Mouse (Mus musculus): ENCODE measurements around the gene Uba52. TPM values are rescaled to one million over a fixed set of nuclear protein-coding genes. Genes with fewer than 3 reads are reported as not detected.

Uba52 gene
- total RNA-seq (2023) = 1,000 to 10,000 TPM; 3,558 to 3,776 TPM

DNA sequence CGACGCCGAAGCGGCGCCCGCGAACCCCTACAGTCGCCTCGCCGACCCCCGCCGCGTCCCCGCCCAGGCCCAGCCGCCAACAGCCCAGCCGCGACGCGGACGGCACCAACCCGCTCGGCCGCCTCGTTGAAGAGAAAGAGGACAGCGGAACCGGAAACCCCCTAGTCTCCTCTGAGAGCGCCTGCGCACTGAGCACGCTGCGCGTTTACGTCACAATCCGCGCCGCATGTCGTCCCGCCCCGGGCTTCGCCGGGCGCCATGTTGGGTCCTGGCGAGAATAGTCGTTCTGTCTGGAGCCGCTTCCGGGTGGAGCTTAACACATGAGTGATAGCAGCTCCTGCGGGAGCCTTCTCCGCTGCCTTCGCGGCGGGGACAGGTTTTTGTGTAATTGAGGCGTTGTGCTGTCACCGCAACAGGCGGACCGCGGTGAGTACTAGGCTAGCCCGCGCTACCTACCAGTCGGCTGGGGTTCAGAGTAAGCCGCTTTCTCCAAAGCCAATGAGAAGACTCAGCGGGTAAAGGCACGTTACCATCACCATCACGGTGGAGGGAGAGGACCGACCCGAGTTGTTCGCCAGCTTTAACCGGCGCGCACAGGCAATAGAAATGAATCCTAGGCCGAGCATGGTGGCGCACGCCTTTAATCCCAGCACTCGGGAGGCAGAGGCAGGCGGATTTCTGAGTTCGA, at the start of gene Uba52:
Gene Uba52 (minus strand): TSS at position 574 of the 688 bp plus-strand sequence.

DNA sequence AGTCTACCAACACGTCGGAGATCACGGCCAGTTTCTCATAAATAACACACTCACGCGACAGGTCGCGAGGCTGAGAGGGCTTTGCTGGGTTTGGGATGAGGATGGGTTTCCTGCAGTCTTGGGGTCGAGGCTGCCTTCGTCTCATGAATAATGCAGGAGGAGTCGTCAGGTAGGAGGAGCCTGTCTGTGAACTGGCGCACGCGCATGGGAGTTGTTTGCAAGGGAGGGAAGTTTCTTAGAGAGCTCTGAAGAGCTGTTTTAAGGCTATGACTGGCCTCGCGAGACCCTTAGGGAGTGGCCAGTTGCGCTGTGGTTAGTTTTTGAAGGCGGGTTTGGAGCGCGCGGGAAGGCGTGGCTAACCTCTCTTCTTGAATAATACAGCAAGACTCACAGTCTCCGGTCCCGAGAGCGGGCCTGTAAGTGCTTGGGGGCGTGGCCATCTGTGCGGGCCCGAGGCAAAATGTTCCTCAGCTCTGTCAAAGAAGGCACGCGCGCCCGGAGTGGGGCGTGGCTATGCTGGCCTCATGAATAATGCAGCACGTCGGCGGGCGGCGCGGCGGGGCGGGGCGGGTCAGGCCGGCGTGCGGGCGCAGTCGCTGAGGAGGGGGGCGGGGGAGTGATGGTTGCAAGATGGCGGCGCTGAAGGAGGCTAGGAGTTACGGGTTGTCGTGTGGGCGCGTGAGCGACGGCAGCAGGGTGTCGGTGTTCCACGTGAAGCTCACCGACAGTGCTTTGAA, 28.6 kb upstream of the Uba52 start, which contains the start of gene Ell:
Gene Ell (plus strand): TSS at position 381 of the 737 bp plus-strand sequence.

DNA sequence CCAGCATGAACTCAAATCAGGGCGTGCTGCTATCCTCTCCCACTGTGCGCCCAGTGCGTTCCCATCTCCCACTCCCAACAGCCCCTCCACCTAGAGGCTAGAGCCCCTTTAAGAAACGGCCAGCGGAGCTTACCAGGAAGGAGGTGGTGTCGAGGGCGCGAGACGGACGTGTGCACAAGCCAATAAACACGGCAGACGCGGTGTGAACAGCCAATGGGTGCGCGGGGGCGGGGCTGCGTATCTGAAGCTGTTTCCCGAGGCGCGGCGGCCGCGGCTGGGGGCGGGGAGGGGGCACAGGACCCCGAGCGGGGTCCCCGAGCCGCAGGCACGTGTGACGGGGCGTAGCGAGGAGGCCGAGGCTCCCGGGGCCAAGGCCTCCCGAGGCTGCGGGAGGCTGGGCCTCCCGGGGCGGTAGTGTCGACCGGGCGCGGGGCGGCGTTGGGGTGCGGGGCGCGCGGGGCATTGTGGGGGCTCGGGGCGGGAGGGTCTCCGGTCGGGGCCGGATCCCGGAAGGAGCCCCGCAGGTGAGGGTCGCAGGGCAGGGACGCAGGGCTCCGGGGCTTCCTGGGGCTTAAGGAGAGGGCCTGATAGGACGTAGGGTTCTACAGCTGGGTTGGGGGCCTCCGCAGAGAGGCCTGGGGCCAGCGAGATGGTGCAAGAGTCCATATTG, 17.0 kb upstream of the Uba52 start, which contains the start of the genes Fkbp8 and Kxd1:
Gene Fkbp8 (plus strand): TSS at position 213 of the 670 bp plus-strand sequence.
Gene Kxd1 (minus strand): TSS at position 445 of the 670 bp plus-strand sequence.

DNA sequence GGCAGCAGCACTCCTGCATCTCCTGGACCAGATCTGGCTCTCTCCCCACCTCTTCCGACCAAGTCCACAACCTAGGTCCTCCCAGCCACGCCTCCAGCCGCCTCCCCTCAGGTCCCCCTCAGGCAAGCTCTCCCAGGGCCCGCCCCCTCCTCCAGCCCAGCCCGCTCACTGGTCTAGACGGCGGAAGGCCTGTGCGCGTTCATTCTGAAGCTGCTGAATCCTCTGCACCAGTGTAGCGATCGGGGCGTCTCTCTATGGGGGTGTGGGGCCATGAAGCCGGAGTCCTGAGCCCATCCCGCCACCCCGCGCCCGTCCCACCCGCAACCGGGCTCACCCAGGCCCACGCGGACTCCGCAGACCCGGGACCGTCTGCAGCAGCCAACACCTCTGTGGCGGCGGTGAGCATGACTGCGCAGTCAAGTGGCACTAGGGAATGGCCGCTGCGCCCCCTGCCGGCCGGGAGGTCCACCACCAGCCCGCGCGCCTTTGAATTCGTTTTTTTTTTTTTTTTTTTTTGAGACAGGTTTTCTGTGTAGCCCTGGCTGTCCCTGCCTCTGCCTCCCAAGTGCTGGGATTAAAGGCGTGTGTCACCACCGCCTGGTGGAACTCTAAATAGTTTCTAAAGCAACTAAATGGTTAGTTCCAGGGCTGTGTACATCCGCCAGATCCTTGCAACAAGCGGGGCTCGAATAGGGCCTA, 4.1 kb downstream of the Uba52 start, which contains the start of gene Rex1bd:
Gene Rex1bd (minus strand): TSS at position 425 of the 699 bp plus-strand sequence.

DNA sequence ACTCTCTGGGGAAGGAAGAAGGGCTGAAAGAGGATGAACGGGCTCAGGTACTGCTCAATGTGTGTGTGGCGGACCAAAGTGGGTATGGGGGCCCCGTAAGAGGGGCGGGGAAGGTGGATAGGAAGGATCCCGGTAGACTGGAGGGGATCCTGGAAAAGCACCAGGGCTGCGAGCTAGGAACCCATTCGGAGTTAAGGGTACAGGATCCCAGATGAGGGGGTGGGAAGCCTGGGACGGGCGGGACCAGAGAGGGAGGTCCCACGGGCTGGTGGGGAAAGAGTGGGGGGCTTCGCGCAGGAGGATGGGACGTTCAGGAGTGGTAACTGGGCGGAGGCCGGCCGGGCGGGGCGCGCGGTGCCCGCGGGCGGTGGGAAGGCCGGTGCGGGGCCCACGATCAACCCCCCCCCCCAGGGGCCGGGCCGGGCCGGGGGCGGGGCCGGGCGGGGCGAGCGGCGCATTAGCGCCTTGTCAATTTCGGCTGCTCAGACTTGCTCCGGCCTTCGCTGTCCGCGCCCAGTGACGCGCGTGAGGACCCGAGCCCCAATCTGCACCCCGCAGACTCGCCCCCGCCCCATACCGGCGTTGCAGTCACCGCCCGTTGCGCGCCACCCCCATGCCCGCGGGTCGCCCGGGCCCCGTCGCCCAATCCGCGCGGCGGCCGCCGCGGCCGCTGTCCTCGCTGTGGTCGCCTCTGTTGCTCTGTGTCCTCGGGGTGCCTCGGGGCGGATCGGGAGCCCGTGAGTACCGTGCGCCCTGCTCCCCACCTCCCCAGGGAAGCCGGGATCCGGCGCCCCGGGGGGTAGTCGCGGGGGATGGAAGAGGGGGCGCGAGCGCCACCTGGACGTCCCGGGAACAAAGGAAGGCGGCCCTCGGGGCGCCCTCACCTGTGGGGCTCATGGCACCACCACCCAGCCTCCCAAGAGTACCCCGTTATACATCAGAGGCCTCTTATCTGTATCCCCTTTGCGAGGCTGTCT, 17.6 kb downstream of the Uba52 start, which contains the start of gene Crlf1:
Gene Crlf1 (plus strand): TSS at position 495 of the 977 bp plus-strand sequence.

DNA sequence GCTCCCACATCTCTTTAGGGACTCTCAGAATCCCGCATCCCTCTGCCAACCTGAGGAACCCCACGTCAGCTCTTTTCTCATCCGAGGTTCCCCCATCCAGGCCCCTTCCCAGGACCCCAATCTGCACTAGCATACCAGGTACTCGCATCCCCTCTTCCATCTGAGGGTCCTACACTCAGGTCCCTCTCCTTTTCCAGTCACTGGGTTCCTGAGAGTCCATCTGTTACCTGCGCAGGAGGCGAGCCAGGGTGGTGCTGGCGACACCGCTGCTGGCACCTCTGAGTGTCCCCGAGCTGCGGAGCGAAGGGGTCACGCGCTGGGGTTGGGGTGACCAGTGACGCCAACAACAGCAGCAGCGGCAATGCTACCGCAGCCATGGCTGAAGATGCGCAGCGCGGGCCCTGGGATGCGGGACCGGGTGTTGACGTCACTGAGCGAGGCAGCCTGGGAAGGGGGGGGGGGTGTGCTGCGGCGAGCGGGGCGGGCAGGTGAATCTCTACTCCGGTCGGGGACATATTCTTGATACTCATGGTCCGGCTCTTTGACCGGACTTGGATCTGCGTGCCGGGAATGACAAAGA, 23.6 kb downstream of the Uba52 start, which contains the start of gene Tmem59l:
Gene Tmem59l (minus strand): TSS at position 418 of the 580 bp plus-strand sequence.

DNA sequence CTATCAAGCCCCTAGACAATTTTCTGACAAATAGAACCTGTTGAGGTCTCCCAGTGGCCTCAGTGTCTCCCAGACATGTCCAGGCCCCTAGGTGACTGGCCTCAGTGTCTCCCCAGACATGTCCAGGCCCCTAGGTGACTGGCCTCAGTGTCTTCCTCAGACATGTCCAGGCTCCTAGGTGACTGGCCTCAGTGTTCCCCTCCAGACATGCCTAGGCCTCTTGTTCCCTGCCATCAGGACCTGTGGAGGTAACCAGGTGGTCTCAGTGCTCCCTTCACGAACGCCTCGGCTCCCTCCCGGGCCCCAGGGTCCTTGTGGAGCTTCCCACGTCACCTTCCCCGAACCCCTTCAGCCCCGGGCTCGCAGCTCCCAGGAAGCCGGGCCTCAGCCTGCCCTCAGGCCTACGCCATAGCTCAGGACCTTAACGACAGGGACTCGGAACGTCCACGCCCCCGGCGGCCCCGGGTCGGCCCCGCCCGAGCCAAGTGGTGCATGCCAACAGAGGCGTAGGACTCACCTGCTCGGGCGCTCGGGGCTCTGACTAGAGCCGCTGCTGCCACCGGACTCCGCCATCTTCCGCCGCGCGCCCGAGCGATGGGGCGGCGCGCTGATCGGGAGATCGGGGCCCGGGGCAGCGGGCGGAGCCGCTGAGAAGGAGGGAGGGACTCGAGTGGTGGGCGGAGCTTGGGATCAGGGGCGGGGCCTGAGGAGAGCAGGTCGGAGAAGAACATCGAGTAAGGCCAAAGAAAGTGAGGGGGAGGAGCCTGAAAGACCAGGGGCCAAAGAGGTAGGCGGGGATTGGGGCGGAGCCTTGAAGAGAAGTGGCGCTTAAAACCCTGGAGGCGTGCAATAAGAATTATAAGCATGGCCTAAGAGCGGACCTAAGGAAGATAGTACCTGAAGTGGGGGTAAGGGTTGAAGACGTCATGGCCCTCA, 34.0 kb downstream of the Uba52 start, which contains the start of gene Klhl26:
Gene Klhl26 (minus strand): TSS at position 636 of the 936 bp plus-strand sequence.

Other genes with a start within 250 kb of the Uba52 start
- 1 to 10 TPM; 3.7 to 5.4 TPM for gene Homer3, start 228.0 kb downstream of the Uba52 start, total RNA-seq (2023)
- 100 to 1,000 TPM in 1 of 2 experiments, 10 to 100 TPM in 1; 94.8 to 103 TPM for gene Ddx49, start 208.3 kb downstream of the Uba52 start, total RNA-seq (2023)
- 100 to 1,000 TPM; 113 to 144 TPM for gene Cope, start 208.3 kb downstream of the Uba52 start, total RNA-seq (2023)
- gene Cers1, start 195.0 kb downstream of the Uba52 start, total RNA-seq (2023) = not detected
- not detected for gene Gdf1, start 181.0 kb downstream of the Uba52 start, total RNA-seq (2023)
- 10 to 100 TPM; 81.4 to 87.5 TPM for gene Upf1, start 157.5 kb downstream of the Uba52 start, total RNA-seq (2023)
- gene Comp, start 137.2 kb downstream of the Uba52 start, total RNA-seq (2023) = 1 to 10 TPM; 1.0 to 1.7 TPM
- 10 to 100 TPM; 22.0 to 24.7 TPM for gene Crtc1, start 71.2 kb downstream of the Uba52 start, total RNA-seq (2023)
- gene Klhl26, start 33.8 kb downstream of the Uba52 start, total RNA-seq (2023) = 10 to 100 TPM in 1 of 2 experiments, 1 to 10 TPM in 1; 9.8 to 10.7 TPM
- gene Tmem59l, start 23.4 kb downstream of the Uba52 start, total RNA-seq (2023) = not detected
- gene Crlf1, start 17.6 kb downstream of the Uba52 start, total RNA-seq (2023) = not detected
- gene Rex1bd, start 4.0 kb downstream of the Uba52 start, total RNA-seq (2023) = 10 to 100 TPM; 64.4 to 64.7 TPM
- gene Fkbp8, start 16.9 kb upstream of the Uba52 start, total RNA-seq (2023) = 100 to 1,000 TPM; 257 to 281 TPM
- 10 to 100 TPM; 57.3 to 61.1 TPM for gene Kxd1, start 17.2 kb upstream of the Uba52 start, total RNA-seq (2023)
- 10 to 100 TPM; 27.8 to 29.0 TPM for gene Ell, start 28.7 kb upstream of the Uba52 start, total RNA-seq (2023)
- 10 to 100 TPM; 76.4 to 85.3 TPM for gene Isyna1, start 83.6 kb upstream of the Uba52 start, total RNA-seq (2023)
- 100 to 1,000 TPM in 1 of 2 experiments, 10 to 100 TPM in 1; 93.5 to 116 TPM for gene Ssbp4, start 98.1 kb upstream of the Uba52 start, total RNA-seq (2023)
- 1 to 10 TPM in 1 of 2 experiments, under 1 TPM in 1; 0.98 to 1.3 TPM for gene Lrrc25, start 105.4 kb upstream of the Uba52 start, total RNA-seq (2023)
- gene Gdf15, start 121.7 kb upstream of the Uba52 start, total RNA-seq (2023) = not detected
- 1 to 10 TPM; 2.6 to 3.7 TPM for gene Pgpep1, start 149.6 kb upstream of the Uba52 start, total RNA-seq (2023)
- 100 to 1,000 TPM; 133 to 142 TPM for gene Lsm4, start 162.4 kb upstream of the Uba52 start, total RNA-seq (2023)
- gene Jund, start 188.1 kb upstream of the Uba52 start, total RNA-seq (2023) = 100 to 1,000 TPM; 758 to 827 TPM
- gene Iqcn, start 192.7 kb upstream of the Uba52 start, total RNA-seq (2023) = 1 to 10 TPM; 3.7 to 7.6 TPM
- gene Gm3336, start 207.7 kb upstream of the Uba52 start, total RNA-seq (2023) = not detected
- gene Pde4c, start 212.9 kb upstream of the Uba52 start, total RNA-seq (2023) = under 1 TPM; 0.32 to 0.47 TPM
- 1 to 10 TPM; 6.0 to 6.4 TPM for gene Rab3a, start 243.9 kb upstream of the Uba52 start, total RNA-seq (2023)

Data from T-cell, adult 66 days (primary cell).